Mouse (Mus musculus) heart, adult 18-20 months (tissue): ENCODE results near the gene Aldh6a1. TPM values are rescaled to one million over a fixed set of nuclear protein-coding genes. Genes with fewer than 3 reads are reported as not detected.

Source experiments
- DNase-seq, 2 experiments: peaks; one replicate each; pipeline ENCODE4 v3.0.0; 2021 to 2022; ENCODE audit warnings: mixed read lengths in 1 of 2
- long read RNA-seq, 2 experiments: library from polyadenylated mRNA; stranded (forward); transcript quantifications; one replicate each; pipeline ENCODE4 v2.0.0; 2021
- total RNA-seq, 2 experiments: library from RNA; stranded (reverse); gene quantifications; 2 replicates each; pipeline ENCODE4 v1.2.3; 2021

Aldh6a1 gene
- total RNA-seq, result 100 to 1,000 TPM; 223 to 267 TPM
- long read RNA-seq, experiment 1, transcript Aldh6a1-201 (12 exons, 3,399 nt), result major isoform, 281 of 312 reads
- long read RNA-seq, experiment 1, partial matches to known transcripts, result 8 of 312 reads
- long read RNA-seq, experiment 1, other reads (novel, unspliced or antisense), result 23 of 312 reads
- long read RNA-seq, experiment 2, transcript Aldh6a1-201 (12 exons, 3,399 nt), result major isoform, 129 of 145 reads
- long read RNA-seq, experiment 2, partial matches to known transcripts, result 3 of 145 reads
- long read RNA-seq, experiment 2, other reads (novel, unspliced or antisense), result 13 of 145 reads

DNA sequence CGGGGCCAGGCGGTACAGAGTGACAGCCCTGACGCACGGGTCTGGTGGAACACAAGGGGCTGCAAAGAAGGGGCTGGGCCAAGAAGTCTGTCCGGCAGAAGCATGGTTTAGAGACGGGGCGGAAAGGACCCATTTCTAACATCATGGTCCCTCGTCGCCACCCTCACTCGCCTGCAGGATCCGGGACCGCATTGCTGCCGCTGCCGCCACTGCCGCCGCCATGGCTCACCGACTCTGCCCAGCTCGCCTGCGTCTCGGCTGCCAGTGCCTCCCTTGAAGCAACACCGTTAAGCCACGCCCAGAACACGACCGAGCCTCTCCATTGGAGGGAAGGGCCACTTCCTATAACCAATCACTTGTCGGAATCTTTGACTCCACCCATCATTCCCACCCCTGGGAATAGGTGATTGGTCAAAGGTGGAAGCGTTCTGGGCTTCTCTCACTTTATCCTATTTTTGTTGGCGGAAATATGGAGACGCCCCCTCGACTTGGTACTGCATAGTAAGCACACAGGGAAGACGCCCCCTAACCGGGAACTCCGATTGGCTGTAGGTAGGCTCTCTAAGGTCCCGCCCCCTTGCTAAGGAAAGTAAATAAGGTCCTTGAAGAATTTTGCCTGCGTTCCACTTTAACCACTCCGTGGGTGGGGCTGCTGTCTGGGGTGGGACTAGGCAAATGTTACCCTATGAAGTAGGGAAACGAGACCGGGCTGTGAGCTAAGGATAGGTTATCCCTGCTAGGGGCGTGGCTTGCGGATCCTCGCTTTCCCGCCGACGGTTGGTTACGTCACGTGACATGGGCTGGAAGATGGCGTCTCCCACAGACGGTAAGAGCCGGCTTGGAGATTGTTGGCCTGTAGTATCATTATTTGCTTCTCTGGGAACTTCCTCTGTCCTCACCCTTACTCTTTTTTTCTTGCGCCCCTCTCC, at the start of gene Aldh6a1, which contains the start of gene Lin52:
TSS of gene Aldh6a1 (minus strand) at position 287 of the 929 bp plus-strand sequence.
TSS of gene Lin52 (plus strand) at position 705 of the 929 bp plus-strand sequence.
- DNase-seq, result peak; percentile 98 to 100

DNA sequence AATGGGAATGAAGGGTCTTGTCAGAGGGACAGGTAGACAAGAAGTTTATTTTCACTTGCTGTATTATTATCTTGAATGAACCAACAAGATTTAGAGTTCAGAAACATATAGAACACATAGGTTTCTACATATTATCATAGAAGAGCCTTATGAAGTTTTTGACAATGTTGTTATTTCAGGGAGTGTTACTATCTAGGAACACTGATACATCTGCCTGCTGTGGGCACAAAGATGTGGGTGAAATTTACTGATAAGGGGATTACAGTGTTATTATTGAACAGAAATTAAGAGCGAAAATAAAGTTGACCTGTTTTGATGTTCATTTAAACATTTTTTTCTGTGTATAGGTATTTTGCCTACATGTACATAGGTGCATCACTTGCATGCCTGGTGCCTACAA, 46.0 kb upstream of the Aldh6a1 start:
- DNase-seq, result no peak

DNA sequence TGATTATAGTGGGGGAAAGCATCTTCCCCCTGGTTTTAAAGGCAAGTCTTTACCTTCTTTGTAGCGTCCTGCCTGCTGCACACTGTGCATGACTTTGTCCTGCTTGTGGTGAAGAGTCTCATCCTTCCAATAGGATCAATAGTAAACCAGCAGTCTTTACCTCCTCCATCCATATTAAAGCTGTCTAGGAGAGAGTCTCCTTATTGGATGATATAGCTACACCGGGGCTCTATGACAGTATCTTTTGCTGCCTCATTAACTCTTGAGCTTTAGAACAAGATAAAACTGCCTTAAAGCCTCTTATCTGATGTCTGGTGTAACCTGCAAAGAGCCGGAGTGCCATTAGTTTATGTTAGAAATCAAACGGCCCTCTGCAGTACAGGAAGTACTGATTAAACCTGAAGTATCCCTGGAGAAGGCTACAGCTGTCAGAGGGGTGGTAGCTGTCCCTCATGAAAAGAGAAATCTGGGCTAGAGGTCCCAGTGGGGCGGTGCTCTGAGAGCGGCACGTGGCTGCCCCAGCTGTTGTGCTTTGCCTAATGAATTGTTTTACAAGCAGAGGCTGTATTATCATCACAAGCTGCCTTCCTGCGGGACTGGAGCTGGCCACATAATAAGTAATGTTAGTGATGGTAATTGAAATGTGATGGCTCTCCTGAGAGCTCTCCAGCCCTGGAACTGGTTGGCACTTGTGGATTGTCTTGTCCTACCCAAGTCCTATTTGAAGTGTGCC, 36.7 kb upstream of the Aldh6a1 start:
- peak; percentile 34 to 43 for DNase-seq

DNA sequence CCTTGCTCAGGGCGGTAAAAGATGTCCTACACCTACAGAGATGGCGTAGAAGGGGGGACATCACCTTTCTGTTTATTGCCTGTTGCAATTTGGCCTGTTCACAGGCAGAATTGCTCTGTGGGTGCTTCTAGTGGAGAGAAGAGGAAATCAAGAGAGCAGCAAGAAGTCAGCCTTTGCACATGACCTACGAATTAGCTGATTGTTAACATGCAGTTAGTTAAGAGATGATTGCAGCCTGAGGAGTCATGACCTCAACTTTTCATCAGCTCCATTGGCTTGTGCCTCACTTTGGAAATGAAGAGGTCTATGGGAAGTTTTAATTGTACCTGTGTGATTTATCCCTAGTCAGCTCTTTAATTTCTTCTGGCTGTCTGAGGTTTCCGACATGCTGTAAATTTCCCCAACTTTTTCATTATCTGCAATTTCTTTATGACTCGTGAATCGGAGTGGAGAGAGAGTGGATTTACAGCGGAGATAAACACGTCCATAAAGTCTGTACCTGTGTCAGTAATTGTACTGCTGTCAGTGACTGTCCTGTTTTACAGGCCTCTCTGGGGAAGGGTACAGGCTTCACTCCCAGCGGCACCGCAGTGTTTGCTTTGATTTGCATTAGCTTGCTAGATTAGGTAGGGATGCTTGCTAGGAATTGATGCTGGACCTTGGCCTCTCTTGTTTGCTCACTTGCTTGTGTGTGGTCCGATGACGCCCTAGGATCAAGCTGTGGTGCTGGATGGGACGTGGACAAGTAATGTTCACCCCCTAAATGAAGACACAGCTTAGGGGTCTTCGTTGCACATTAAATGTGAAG, 32.2 kb upstream of the Aldh6a1 start:
- no peak for DNase-seq

DNA sequence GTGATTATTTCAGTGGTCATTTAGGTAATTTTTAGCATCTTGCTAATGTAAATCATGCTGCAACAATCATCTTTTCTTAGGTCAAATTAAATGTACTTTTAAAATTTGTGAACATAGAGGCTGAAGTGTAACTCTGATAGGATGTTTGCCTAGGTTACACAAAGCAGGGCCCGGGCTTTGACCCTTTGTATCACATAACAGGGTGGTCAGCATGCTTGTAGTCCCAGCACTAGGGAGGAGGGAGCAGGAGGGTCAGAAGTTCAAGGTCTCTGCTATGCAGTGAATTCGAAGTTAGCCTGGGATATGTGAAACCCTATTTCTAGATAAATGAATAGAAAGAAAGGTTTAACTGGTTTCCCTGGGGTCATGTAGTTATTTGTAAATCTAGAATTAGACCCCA, 30.4 kb upstream of the Aldh6a1 start:
- no peak for DNase-seq

DNA sequence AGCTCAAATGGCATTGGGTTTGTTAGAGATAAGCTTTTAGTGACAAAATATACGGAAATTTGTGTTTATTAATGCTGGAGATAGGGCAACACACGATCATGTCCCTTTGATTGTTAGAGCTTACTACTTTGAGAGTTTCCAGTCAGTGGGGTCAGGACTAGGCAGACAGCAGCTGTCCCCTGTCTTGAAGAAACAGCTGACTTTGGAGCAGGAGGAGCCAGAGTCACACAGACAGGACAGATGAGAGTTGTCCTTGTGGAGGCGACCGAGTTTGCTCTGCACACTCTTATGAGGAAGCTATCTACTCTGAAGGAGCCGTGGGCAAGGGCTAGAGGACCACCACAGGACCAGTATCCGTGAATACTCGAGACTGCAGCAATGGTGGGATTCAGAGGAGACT, 28.1 kb upstream of the Aldh6a1 start:
- no peak for DNase-seq

DNA sequence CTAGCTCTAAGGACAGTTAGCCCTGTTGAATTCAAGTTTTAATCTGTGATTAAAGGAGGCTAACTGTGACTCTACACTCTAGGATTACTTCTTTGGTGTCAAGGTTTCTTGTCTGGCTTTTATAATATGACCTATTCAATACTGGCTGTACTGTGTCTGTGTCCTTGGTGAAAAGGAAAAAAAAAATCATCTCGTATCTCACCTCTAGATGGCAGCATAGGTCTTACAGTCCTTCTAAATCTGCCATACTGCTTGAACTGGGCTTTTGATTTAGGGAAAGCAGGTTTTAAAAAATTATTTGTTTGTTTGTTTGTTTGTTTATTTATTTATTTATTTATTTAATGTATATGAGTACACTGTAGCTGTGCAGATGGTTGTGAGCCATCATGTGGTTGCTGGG, 17.9 kb upstream of the Aldh6a1 start:
- peak; percentile 14 to 57 for DNase-seq

DNA sequence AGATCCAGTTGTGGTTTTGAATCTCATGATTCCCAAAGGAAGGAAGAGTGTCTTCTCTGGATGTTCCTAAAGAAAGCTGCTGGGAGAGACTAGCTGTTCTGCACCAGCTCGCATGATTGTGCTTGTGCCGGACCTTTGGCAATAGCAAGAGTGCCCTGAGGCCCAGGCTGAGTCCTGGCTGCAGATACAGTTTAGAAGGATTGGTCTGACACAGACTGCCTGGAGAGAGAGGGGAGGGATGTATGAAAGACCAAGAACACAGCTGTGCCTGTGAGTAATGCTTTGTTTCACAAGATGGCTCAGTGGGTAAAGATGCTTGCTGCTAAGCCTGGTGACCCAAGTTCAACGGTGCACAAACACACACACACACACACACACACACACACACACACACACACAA, 12.1 kb upstream of the Aldh6a1 start:
- DNase-seq, result no peak

DNA sequence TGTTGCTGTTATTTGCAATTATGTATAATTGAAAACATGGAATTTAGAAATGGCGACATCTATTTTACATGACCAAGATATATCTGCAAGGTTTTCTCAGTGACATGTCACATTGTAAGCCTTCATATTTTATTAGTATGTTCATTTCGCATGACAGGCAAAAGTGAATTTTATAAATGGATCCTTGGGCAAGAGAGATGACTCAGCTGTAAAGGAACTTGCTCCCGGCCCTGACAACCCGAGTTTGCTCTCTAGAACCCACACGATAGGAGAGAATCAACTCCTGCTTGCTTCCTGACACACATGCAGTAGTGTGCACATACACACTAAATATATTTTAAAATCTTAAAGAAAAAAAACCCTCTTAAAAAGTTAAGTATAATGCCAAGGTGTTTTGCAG, 10.6 kb upstream of the Aldh6a1 start:
- DNase-seq, result no peak

DNA sequence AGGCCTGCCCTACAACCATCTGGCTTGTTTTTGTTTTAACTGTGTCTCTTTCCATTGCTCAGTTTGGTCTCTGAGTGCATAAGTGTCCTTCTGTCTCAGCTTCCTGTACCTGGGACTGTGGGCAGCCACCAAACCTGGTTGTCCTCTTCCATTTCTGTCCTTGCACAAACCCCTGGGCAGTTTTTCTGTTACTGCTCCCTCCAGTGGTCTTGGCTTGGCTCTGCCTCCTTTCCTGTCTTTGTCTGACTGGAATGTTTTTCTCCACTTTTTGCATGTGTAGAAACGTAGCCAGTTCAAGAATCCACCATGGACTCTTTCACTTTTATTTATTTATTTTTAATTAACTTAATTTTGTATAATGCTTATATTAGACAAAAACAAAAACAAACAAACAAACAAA, 9.0 kb upstream of the Aldh6a1 start:
- DNase-seq, result no peak

DNA sequence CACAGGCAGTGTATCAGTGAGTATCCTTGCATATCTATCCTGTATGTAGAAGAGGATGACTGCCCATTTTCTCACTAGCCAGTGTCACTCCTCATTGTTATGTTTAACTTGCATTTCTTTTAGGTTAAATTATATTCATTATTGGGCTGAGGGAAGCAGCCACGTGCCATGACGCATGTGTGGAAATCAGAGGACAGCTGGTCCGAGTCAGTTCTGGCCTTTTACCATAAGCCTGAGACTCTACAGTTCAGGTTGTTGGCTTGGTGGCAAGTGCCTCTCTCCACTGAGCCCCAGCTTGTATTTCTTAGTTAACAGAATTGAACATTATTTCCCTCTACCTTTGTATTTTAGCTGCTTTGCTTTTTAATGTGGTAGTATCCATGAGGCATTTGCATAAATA, 6.1 kb upstream of the Aldh6a1 start:
- no peak for DNase-seq

DNA sequence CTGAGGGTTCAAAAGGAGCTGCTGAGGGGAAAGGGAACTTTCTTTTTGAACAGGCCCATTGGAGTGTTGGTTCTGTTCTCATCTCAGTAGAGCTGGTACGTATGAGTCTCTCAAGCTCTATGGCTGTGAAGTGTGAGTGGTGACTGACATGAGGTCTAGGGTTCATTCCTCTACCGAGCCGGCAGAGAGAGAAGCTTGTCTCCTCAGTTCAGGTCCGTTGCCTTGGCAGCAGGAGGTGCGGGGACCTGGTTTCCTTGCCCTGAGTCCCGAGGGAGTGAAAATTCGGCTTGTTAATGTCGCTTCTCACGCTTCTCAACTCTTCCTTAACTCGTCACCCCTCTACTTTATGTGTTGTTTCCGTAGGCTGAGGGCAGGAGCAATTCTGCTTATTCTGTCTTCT, 997 bp upstream of the Aldh6a1 start:
- no peak for DNase-seq

DNA sequence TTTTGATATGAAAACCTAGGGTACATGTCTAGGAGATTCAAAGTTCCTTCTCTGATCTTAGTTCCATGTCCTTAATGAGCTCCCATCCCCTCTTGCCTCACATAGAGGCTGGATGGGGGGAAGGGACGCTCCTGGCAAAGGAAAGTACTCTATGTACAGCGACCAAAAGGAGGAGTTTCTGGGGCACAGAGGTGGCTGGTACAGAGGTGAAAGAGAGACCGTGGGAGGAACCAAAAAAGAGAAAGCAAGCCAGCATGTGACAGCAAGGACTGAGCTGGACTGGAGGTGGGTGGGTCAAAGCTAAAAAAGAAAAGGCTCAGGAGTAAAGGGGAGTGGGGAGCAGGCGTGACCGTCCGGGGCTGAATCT, 470 bp downstream of the Aldh6a1 start:
- DNase-seq, result peak in 1 of 2 experiments; percentile 67

DNA sequence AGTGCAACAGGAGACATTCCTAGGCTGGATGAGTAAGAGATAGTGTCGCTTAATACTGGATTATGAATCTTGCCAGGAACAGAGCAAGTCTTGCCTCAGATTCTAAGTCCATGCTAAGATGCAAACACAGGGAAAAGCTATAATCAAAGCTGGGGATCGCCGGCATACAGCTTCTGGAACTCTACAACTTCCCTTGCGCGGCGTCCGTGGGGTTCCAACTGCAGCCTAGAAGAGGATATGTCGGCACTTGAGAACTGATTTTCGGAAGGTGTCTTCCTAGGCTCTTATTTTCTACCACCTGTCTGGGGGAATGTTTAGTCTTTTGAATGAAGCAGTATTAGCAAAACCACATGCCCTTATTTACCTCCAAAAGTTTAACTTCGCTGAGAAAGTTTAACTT, 917 bp downstream of the Aldh6a1 start:
- DNase-seq, result peak in 1 of 2 experiments; percentile 26

DNA sequence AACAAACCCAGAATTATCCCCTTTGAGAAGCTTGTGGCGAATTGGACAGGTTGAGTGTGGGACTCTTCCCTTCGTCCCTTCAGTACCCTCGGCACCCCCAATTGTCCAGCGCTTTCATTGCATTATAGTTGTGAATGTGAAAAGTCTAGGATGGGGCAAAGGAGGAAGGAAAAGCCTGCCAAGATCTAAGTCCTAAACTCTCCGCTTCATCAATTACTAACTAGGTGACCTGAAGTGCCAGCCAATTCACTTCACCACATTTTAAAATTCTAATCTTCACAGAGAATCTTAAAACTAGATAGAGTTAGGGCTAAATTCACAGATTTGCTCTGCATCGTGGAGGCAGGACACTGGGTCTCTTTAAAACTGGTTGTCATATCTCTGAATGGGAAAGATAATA, 2.6 kb downstream of the Aldh6a1 start:
- DNase-seq, result no peak

DNA sequence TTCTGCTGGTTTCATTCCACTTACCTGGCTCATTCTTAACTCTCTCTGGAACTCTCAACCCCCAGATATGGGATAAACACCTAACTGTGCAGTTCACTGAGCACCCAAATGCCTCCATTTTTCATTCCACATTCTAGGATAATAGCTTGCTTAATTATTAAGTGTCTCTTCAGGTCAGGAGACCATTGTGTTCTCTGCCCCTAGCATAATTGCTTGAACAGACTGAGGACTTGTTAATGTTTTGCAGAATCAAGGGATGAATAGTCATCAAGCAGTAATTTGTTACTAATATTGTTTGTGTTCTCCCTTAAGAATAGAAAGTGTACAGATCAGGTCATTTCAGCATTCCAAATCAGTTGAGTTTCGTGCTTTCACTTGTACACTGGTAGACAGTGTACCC, 3.4 kb downstream of the Aldh6a1 start:
- DNase-seq, result no peak

DNA sequence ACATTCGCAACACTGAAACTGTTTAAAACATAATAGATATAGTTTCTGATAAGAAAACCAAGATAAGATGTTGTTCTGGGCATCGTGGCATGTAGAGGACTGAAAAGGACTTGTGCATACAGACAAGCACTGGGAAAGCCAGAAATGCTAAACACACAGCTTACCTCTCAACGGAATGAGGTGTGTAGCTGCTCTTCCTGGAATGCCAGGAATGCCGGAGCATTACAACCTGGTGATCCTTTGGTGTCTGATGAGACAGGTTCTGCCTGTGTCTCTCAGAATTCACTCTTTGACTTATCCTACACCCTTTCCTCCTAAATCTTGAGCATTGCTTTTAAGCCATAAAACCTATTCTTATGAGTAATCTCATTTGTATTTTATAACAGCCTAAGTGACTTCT, 8.3 kb downstream of the Aldh6a1 start:
- no peak for DNase-seq

DNA sequence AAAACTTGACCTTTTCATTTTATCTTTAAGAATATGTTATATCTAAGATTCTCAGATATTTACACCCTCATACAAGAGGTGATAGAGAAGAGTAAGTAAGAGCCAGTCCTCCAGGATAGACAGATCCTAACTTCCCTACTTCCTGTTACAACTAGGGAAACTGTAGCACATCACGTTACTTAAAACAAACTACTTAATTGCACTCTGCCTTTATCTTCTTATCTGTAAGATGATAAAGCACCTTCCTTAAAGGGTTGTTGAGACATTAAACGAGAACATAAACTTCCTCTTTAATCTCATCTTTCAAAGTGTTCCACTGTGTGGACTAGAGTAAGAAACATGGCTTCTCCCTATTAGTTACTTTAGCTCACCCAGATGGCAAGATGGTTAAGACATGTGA, 12.1 kb downstream of the Aldh6a1 start:
- no peak for DNase-seq

DNA sequence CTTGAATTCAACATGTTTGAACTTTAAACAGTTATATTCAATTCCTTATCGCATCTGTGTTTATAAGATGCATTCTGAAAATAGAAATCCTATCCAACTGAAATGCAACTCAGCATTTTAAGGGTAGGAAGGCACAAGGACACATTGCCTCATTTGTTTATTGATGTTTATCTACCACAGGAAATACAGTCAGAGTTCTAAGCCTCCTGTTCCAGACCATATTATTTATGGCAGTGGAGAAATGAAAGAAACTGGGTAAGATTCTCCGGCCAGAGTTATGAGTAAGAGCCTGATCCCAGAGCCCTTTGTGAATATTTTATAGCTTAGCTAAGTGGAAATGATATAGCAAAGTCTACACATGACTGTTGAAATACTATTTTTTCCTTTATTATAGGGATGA, 21.0 kb downstream of the Aldh6a1 start:
- DNase-seq, result no peak

DNA sequence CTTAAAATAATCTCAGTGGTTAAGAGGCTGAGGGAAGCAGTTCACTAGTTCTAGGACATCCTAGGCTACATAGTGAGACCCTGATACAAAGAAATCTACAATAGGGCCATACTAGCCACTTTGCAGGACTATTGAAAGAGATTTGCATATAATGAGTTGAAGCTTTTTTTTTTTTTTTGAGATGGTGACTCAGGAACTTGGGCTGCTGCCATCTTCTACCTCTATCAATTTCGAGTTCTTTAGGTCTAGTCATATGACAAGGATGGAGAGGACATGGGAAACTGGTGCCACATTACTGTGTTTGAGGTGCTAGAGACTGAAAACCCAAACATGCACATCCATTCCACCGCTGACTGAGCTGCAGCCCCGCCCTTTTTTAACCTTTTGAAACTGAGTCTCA, 26.8 kb downstream of the Aldh6a1 start:
- DNase-seq, result no peak

DNA sequence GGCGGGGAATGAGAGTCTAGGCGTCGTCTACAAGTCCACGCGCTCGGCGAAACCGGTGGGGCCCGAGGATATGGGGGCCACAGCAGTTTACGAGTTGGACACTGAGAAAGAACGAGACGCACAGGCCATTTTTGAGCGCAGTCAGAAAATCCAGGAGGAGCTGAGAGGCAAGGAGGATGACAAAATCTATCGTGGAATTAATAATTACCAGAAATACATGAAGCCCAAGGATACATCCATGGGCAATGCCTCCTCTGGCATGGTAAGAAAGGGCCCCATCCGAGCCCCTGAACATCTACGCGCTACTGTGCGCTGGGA, 33.2 kb downstream of the Aldh6a1 start:
- no peak for DNase-seq
